Mouse (Mus musculus) liver, adult (tissue): ENCODE data around the gene Lgsn.

Experiments
- GATA4 ChIP-seq: IDR thresholded peaks from 2 replicates; pipeline ENCODE4 v1.6.1; 2014; ENCODE audit warnings: mild to moderate bottlenecking, low read length; ENCODE audit not compliant: insufficient replicate concordance

Lgsn gene

GRCm38 (mm10) chr1:31176101-31176500 is at the start of gene Lgsn:
Lgsn (plus strand) TSS chr1:31176401.
- no peak for TF ChIP-seq GATA4

- no peak for TF ChIP-seq GATA4
Measured at GRCm38 (mm10) chr1:31138387-31138786, 37.8 kb upstream of the Lgsn start.

GRCm38 (mm10) chr1:31142288-31143094 is 33.7 kb upstream of the Lgsn start:
- no peak for TF ChIP-seq GATA4

- no peak for TF ChIP-seq GATA4
Measured at GRCm38 (mm10) chr1:31143571-31143970, 32.6 kb upstream of the Lgsn start.

GRCm38 (mm10) chr1:31149671-31150070 is 26.5 kb upstream of the Lgsn start:
- TF ChIP-seq GATA4 = no peak

GRCm38 (mm10) chr1:31150546-31150945 is 25.7 kb upstream of the Lgsn start:
- TF ChIP-seq GATA4 = no peak

- TF ChIP-seq GATA4 = no peak
Measured at GRCm38 (mm10) chr1:31152799-31153426, 23.3 kb upstream of the Lgsn start.

GRCm38 (mm10) chr1:31153793-31154349 is 22.3 kb upstream of the Lgsn start:
- TF ChIP-seq GATA4 = peak; percentile 91

GRCm38 (mm10) chr1:31156185-31156584 is 20.0 kb upstream of the Lgsn start:
- no peak for TF ChIP-seq GATA4

- TF ChIP-seq GATA4 = no peak
Measured at GRCm38 (mm10) chr1:31156884-31157283, 19.3 kb upstream of the Lgsn start.

- TF ChIP-seq GATA4 = no peak
Measured at GRCm38 (mm10) chr1:31164527-31165189, 11.5 kb upstream of the Lgsn start.

- no peak for TF ChIP-seq GATA4
Measured at GRCm38 (mm10) chr1:31165326-31166121, 10.7 kb upstream of the Lgsn start.

GRCm38 (mm10) chr1:31175401-31175800 is 800 bp upstream of the Lgsn start:
- TF ChIP-seq GATA4 = no peak

GRCm38 (mm10) chr1:31178264-31178663 is 2.1 kb downstream of the Lgsn start:
- no peak for TF ChIP-seq GATA4
